In the genomic region with DNA sequence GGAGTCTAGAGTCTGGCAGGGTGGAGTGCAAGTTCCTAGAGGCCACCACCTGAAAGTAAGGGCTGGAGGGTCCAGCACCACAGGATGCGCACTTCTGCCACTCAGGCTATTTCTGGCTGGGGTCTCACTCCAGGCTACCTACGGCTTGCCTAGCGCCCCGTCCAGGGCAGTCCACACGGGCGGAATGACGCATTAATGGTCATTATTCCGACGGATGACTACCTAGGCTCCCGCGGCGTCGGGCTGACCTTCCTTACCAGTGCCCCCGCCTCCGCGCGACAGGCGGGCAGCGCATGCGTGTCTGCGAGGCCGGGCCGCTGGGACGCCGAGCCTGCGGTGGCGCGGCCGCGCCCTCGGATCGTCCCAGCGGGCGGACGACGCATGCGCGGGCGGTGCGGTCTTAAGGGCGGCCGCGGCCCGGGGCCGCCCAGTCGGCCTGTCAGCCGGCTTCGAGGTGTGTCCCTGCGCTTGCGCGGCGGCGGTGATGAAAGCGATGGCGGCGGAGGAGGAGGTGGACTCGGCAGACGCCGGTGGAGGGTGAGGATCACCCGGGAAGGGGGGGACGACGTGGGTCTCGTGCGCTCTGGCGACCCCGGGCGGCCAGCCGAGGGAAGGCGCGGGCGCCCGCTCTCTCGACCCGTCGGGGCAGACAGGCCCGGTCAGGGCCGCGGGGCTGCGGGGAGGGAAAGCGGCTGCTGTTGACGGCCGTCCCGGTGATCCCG, we compare ENCODE assay signal across 8 mouse cellular contexts. TPM values are rescaled to one million over a fixed set of nuclear protein-coding genes. Genes with fewer than 3 reads are reported as not detected.
DNase-seq lines count a peak whose midpoint lies in the region; ATAC-seq and TF ChIP-seq lines count a peak whose summit lies in the region.

A gene (plus strand): TSS at position 306 of the 722 bp plus-strand sequence.

- no peaks in the 10 kb centered on the region for H3K36me3 ChIP-seq in forebrain, embryonic 10.5 days (replicated peaks)
- H3K36me3 ChIP-seq in heart, embryonic 15.5 days, result no peaks in the 10 kb centered on the region
- H3K36me3 ChIP-seq in liver, embryonic 14.5 days (replicated peaks; ENCODE audit: control insufficient read depth, insufficient read depth, low read depth), result no peaks in the 10 kb centered on the region
- H3K36me3 ChIP-seq in neural tube, embryonic 11.5 days (ENCODE audit: control insufficient read depth, insufficient read depth, low read length), result no peaks in the 10 kb centered on the region
- H3K36me3 ChIP-seq in stomach, postnatal 0 days (ENCODE audit: control insufficient read depth, insufficient read depth, low read length), result no peaks in the 10 kb centered on the region

- H3K27me3 ChIP-seq in forebrain, embryonic 10.5 days (ENCODE audit: poor library complexity, severe bottlenecking), result peaks cover 30% of the 10 kb centered on the region
- H3K27me3 ChIP-seq in heart, embryonic 15.5 days, result no peaks in the 10 kb centered on the region
- no peaks in the 10 kb centered on the region for H3K27me3 ChIP-seq in liver, embryonic 14.5 days (ENCODE audit: control insufficient read depth, insufficient read depth, low read length)
- H3K27me3 ChIP-seq in neural tube, embryonic 11.5 days (ENCODE audit: control insufficient read depth, insufficient read depth, low read length), result no peaks in the 10 kb centered on the region
- H3K27me3 ChIP-seq in stomach, postnatal 0 days (ENCODE audit: control insufficient read depth, insufficient read depth, low read length), result no peaks in the 10 kb centered on the region

- no peaks in the 10 kb centered on the region for H3K9me3 ChIP-seq in forebrain, embryonic 10.5 days
- H3K9me3 ChIP-seq in heart, embryonic 15.5 days (replicated peaks), result no peaks in the 10 kb centered on the region
- H3K9me3 ChIP-seq in liver, embryonic 14.5 days (ENCODE audit: control insufficient read depth, low read length), result no peaks in the 10 kb centered on the region
- H3K9me3 ChIP-seq in neural tube, embryonic 11.5 days (ENCODE audit: control insufficient read depth, low read length), result no peaks in the 10 kb centered on the region
- H3K9me3 ChIP-seq in stomach, postnatal 0 days (ENCODE audit: control insufficient read depth, low read length), result no peaks in the 10 kb centered on the region

- H3K27ac ChIP-seq in forebrain, embryonic 10.5 days, result peak within 1 kb of the TSS; percentile 88
- peak within 1 kb of the TSS; percentile 82 for H3K27ac ChIP-seq in heart, embryonic 15.5 days
- H3K27ac ChIP-seq in liver, embryonic 14.5 days, result peak within 1 kb of the TSS; percentile 74
- H3K27ac ChIP-seq in neural tube, embryonic 11.5 days (ENCODE audit: low read depth, low read length), result 0 out of 2 replicates have a peak within 1 kb of the TSS, but pooled peaks have one; percentile 10
- H3K27ac ChIP-seq in stomach, postnatal 0 days (replicated peaks), result peak within 1 kb of the TSS; percentile 91

- H3K4me1 ChIP-seq in forebrain, embryonic 10.5 days, result peaks cover 15% of the 10 kb centered on the region
- H3K4me1 ChIP-seq in heart, embryonic 15.5 days (replicated peaks), result peaks cover 14% of the 10 kb centered on the region
- H3K4me1 ChIP-seq in liver, embryonic 14.5 days (replicated peaks; ENCODE audit: control insufficient read depth in 2 of 2, insufficient read depth in 2 of 2, low read length in 1 of 2), result peaks cover 49 to 57% of the 10 kb centered on the region in 2 experiments
- no peaks in the 10 kb centered on the region for H3K4me1 ChIP-seq in neural tube, embryonic 11.5 days (ENCODE audit: control insufficient read depth, insufficient read depth, low read length)
- no peaks in the 10 kb centered on the region for H3K4me1 ChIP-seq in stomach, postnatal 0 days (replicated peaks; ENCODE audit: control insufficient read depth, insufficient read depth)

- peak; percentile 91 for DNase-seq in c-Kit-negative CD71-positive TER-119-positive erythroid progenitor cells, embryonic 14.5 days (ENCODE audit: low read depth, low spot score)
- DNase-seq in forebrain, embryonic 10.5 days (ENCODE audit: extremely low spot score, low spot score), result peak; percentile 90
- peak; percentile 96 to 98 for DNase-seq in kidney, postnatal 25 days
- peak; percentile 86 to 91 (median 90) for DNase-seq in liver, embryonic 14.5 days (ENCODE audit: low read depth in 3 of 3, low spot score in 3 of 3)
- DNase-seq in neural tube, embryonic 11.5 days (ENCODE audit: low spot score), result peak; percentile 96
- peak; percentile 97 for DNase-seq in stomach, postnatal 0 days (ENCODE audit: low spot score)

- peak; percentile 42 for TF ChIP-seq CTCF in liver, embryonic 14.5 days (IDR thresholded peaks at IDR 0.05; ENCODE audit: low read depth)
- TF ChIP-seq CTCF in stomach, postnatal 0 days (IDR thresholded peaks at IDR 0.05; ENCODE audit: low read depth), result peak; percentile 71

- peak within 1 kb of the TSS; percentile 73 for H3K9ac ChIP-seq in heart, embryonic 15.5 days
- peak within 1 kb of the TSS; percentile 95 for H3K9ac ChIP-seq in liver, embryonic 14.5 days (replicated peaks)
- peak within 1 kb of the TSS; percentile 75 for H3K9ac ChIP-seq in neural tube, embryonic 11.5 days (ENCODE audit: low read length)
- peak within 1 kb of the TSS; percentile 95 for H3K9ac ChIP-seq in stomach, postnatal 0 days (ENCODE audit: low read length)

- peak within 1 kb of the TSS; percentile 81 for H3K4me2 ChIP-seq in heart, embryonic 15.5 days
- peak within 1 kb of the TSS; percentile 85 for H3K4me2 ChIP-seq in liver, embryonic 14.5 days (ENCODE audit: low read depth)
- H3K4me2 ChIP-seq in neural tube, embryonic 11.5 days (ENCODE audit: low read depth), result peak within 1 kb of the TSS; percentile 51
- H3K4me2 ChIP-seq in stomach, postnatal 0 days (replicated peaks; ENCODE audit: low read depth), result peak within 1 kb of the TSS; percentile 72

- peak; percentile 88 for ATAC-seq in CD4-positive, CD25-positive, alpha-beta regulatory T cell, adult 4 months
- peak; percentile 96 for ATAC-seq in heart, embryonic 15.5 days (replicated peaks; ENCODE audit: insufficient number of reproducible peaks, insufficient read depth, low FRiP score, low read depth)
- peak; percentile 93 for ATAC-seq in liver, embryonic 14.5 days (ENCODE audit: insufficient read depth)
- ATAC-seq in neural tube, embryonic 11.5 days (ENCODE audit: insufficient read depth, low FRiP score, low TSS enrichment), result peak; percentile 93
- peak; percentile 97 for ATAC-seq in stomach, postnatal 0 days (ENCODE audit: low FRiP score, low TSS enrichment)

- peak within 1 kb of the TSS; percentile 69 for H3K4me3 ChIP-seq in forebrain, embryonic 10.5 days
- H3K4me3 ChIP-seq in heart, embryonic 15.5 days, result peak within 1 kb of the TSS; percentile 71
- peak within 1 kb of the TSS; percentile 74 to 75 for H3K4me3 ChIP-seq in liver, embryonic 14.5 days (ENCODE audit: insufficient read depth in 1 of 2, low read depth in 2 of 2, low read length in 2 of 2)
- H3K4me3 ChIP-seq in neural tube, embryonic 11.5 days (ENCODE audit: low read depth, low read length), result peak within 1 kb of the TSS; percentile 63
- peak within 1 kb of the TSS; percentile 78 for H3K4me3 ChIP-seq in stomach, postnatal 0 days (ENCODE audit: low read depth, low read length)

- WGBS in forebrain, embryonic 10.5 days, result under 1% methylated on average over 84 of the region's 84 CpGs
- WGBS in heart, embryonic 15.5 days, result under 1% methylated on average over 79 of the region's 84 CpGs
- under 1% methylated on average over 80 of the region's 84 CpGs for WGBS in liver, embryonic 14.5 days (ENCODE audit: insufficient replicate concordance)
- under 1% methylated on average over 84 of the region's 84 CpGs for WGBS in neural tube, embryonic 11.5 days
- WGBS in stomach, postnatal 0 days, result under 1% methylated on average over 80 of the region's 84 CpGs

- peak; percentile 45 for TF ChIP-seq EP300 in liver, embryonic 14.5 days (IDR thresholded peaks at IDR 0.05; ENCODE audit: low read depth)
- TF ChIP-seq EP300 in stomach, postnatal 0 days (optimal IDR thresholded peaks at IDR 0.05), result no peak

RNA-seq across cellular contexts. Expression of the gene that starts here (rescaled TPM):
- polyA plus RNA-seq in CD4-positive, CD25-positive, alpha-beta regulatory T cell, adult 4 months (2017; shearing (Covaris generic)), result 10 to 100 TPM; 15.8 to 17.5 TPM
- 19.3 and 21.1 TPM in 2 replicates for polyA plus RNA-seq in forebrain, embryonic 10.5 days (2016; fragmentation: Nextera tagmentation; extraction: Ambion mirVana)
- 19.1 and 20.4 TPM in 2 replicates for polyA plus RNA-seq in heart, embryonic 15.5 days (2015; fragmentation: Nextera tagmentation; extraction: Ambion mirVana)
- 15.6 and 16.7 TPM in 2 replicates for polyA plus RNA-seq in liver, embryonic 14.5 days (2012; rRNA removed)
- polyA plus RNA-seq in liver, embryonic 14.5 days (2014; fragmentation: Nextera tagmentation; extraction: Ambion mirVana), result 26.0 and 26.1 TPM in 2 replicates
- 19.8 and 24.1 TPM in 2 replicates for polyA plus RNA-seq in neural tube, embryonic 11.5 days (2014; fragmentation: Nextera tagmentation; extraction: Ambion mirVana)
- 39.4 and 45.1 TPM in 2 replicates for polyA plus RNA-seq in stomach, postnatal 0 days (2015; fragmentation: Nextera tagmentation; extraction: Ambion mirVana)

Comparison
In these comparisons a context has a peak if more than half of its experiments do, and no peak if none do; other contexts are left out.
1. Peak in every context shown above with its lines: DNase-seq, ATAC-seq, H3K4me3 ChIP-seq and H3K27ac ChIP-seq.
2. H3K27ac ChIP-seq: peak in every context shown above with its lines; median percentile 91 in stomach, postnatal 0 days; 88 in forebrain, embryonic 10.5 days; 82 in heart, embryonic 15.5 days; 74 in liver, embryonic 14.5 days; 10 in neural tube, embryonic 11.5 days.